Mouse (Mus musculus) cerebellum, adult 9-10 months (tissue): ENCODE data around the gene Cgref1.

Source experiments
- DNase-seq: peaks from one replicate; pipeline ENCODE4 v3.0.0; 2022

The Cgref1 gene

DNA sequence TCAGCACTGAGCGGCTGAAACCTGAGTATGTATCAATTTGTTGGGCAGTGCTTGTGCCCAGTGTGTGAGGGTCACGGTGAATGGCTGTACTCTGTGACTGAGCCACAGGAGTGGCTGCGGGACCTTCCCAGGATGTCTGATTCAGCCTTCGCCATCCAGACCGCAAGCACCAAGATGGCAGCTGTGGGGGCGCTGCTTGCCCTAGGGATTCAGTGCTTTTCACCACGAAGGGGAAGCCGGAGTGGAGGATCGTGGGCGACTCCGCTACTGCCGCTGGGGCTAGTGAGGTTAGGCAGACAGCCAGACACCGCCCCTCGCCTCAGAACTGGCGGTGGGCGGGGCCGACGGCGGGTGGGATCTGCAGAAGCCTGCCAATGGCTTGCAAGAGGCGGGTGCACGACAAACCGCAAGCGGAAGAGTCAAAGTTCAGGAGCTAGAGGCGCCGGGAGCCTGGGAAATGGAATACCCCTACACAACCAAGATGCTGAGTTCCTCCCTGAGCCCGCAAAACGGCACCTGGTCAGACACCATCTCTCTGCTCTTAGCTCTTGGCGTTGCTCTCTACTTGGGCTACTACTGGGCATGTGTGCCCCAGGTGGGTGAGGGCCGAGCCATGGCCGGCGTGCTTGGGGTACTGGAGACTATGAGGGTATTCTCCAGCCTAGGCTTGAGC, 4.4 kb upstream of the Cgref1 start:
- DNase-seq, result peak; percentile 84

GRCm38 (mm10) chr5:30948620-30949019, 3.2 kb upstream of the Cgref1 start:
- no peak for DNase-seq

DNA sequence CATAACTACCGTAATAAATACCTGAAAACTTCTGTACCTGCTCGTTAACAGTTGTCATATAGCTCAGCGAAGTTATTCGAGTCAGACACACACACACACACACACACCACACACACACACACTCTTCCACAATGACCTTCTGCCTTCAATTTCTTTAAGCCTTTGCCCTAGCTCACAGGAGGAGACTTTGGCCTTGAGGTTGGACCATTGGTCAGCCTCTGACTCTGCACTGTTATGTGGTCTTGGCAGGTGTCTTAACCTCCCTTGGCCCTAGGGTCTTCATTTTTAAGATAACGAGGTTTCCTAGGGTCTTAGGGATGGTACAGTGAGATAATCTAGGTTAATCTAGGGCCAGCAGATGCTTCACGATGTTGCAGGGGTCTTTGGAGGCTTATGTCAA, 1.0 kb downstream of the Cgref1 start:
- DNase-seq, result peak; percentile 12

- DNase-seq, result no peak
Observed at GRCm38 (mm10) chr5:30943004-30943403, 2.4 kb downstream of the Cgref1 start.

DNA sequence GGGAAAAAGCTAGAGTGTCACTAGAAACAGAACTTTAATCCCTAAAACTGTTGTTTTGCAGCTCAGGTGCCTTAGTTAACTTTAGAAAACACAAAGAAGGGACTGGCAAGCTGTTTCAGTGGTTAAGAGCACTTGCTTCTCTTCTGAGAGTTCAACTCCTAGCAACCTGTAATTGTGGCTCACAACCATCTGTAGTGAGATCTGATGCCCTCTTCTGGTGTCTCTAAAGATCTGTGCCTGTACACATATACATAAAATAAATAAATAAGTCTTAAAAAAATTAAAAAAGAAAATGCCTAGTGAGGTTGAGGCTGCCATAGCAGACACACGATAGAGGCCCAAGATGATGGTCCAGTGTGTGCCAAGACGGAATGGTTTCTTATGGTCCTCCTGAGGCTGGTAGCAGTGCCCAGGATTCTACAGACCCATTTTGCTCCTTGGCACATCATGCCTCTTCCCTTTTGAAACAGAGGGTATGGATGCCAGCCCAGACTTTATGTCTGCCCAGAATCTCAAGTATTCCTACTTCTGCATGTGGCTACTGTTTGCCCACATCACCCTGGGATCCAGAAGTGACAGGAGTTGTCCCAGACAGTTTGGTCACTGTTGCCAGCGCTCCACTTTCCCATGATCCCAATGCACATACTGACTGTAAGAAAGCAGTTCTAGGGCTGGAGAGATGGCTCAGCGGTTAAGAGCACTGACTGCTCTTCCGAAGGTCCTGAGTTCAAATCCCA, 10.5 kb downstream of the Cgref1 start:
- no peak for DNase-seq

DNA sequence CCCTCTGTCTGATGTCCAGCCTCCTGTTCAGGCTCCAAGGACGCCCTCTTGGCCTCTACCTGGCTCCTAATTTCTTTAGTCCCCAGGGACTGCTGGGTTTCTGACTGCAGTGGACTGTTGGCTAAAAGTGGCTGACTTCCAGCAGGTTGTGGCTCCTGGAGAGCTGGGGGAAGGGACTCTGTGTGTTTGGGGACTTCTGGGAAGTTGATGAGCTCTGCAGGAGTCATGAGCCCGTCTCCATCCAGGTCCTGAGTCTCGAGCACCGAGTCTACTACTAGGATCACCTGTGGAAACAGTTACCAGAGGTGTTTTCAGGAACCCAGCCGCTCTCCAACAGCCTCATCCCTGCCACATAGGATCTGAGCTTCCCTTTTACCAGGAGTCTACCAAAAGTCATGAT, 11.7 kb downstream of the Cgref1 start:
- DNase-seq, result no peak

GRCm38 (mm10) chr5:30931378-30931777, 14.0 kb downstream of the Cgref1 start:
- DNase-seq, result no peak

- peak; percentile 41 for DNase-seq
Observed at GRCm38 (mm10) chr5:30930846-30931245, 14.5 kb downstream of the Cgref1 start.

GRCm38 (mm10) chr5:30930121-30930520, 15.3 kb downstream of the Cgref1 start:
- peak; percentile 88 for DNase-seq

DNA sequence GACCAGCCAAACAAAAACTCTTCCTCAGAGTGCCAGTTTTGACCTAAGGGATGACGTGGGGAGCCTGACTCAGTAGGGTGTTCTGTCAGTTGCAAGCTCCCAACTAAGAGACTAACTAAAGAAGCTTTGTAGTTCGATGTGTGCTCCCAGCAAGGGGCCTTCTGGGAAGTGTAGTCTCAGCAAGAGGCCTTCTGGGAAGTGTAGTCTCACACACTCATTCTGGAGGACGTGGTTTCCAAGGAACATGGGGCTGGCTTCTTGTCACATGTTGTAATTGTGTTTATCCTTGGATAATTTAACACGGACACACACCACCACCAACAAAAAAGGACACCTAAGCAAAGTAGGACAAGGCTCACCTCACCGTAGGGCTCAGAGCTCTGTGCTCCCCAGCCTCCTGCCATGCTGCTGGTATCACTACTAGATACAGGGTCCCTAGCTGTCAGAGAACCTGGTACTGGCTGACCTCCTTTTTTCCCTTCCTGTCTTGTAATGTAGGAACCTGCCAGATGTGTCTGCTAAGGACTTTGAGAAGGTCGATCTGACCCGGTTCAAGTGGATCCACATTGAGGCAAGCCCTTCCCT, 17.4 kb downstream of the Cgref1 start:
- DNase-seq, result peak; percentile 61

GRCm38 (mm10) chr5:30926073-30926472, 19.3 kb downstream of the Cgref1 start:
- DNase-seq, result peak; percentile 22

DNA sequence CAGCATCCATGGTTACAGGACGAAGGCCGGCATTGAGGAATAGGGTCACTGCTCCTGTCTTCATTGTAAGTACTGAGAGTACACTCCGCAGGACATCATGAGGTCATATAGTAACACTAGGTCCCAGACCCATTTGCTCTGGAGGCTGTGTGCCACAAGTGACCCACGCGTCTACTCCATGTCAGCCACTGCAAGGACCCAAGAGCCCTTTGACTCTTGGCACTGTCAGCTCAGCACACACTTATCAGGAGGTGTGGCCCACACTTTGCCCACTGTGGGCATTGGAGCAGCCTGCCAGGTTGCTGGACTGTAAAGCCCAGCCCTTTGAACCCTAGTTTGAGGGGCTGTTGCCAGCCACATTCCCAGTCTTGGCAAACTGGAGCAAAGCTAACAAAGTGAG, 20.2 kb downstream of the Cgref1 start:
- DNase-seq, result peak; percentile 17

DNA sequence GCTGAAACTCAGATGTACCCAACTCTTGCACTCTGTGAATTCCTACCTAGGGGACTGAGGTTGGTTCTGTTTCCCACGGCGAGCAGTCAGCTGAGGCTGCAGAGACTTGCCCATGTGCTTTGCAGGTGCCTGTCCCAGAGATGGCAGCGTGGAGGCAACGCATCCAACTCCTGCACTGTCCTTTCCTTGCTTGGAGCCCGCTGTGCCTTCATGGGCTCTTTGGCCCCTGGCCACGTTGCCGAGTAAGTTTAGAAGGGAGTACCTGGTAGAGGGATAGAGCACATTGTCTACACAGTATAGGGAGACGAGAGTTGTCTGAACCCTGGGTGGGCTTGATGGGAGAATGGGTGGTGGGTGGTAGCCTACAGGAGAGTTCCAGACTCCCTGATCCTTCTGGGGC, 20.8 kb downstream of the Cgref1 start:
- peak; percentile 16 for DNase-seq

GRCm38 (mm10) chr5:30923119-30923518, 22.3 kb downstream of the Cgref1 start:
- no peak for DNase-seq

GRCm38 (mm10) chr5:30922581-30923041, 22.8 kb downstream of the Cgref1 start:
- no peak for DNase-seq

- DNase-seq, result peak; percentile 94
Observed at GRCm38 (mm10) chr5:30921256-30922033, 23.9 kb downstream of the Cgref1 start, which contains the start of gene Khk. Gene Khk, plus strand, starts transcription at chr5:30921431.

- no peak for DNase-seq
Observed at GRCm38 (mm10) chr5:30920621-30921020, 24.8 kb downstream of the Cgref1 start.

GRCm38 (mm10) chr5:30919831-30920614, 25.4 kb downstream of the Cgref1 start:
- DNase-seq, result no peak

- DNase-seq, result peak; percentile 31
Observed at GRCm38 (mm10) chr5:30918691-30919090, 26.7 kb downstream of the Cgref1 start.

DNA sequence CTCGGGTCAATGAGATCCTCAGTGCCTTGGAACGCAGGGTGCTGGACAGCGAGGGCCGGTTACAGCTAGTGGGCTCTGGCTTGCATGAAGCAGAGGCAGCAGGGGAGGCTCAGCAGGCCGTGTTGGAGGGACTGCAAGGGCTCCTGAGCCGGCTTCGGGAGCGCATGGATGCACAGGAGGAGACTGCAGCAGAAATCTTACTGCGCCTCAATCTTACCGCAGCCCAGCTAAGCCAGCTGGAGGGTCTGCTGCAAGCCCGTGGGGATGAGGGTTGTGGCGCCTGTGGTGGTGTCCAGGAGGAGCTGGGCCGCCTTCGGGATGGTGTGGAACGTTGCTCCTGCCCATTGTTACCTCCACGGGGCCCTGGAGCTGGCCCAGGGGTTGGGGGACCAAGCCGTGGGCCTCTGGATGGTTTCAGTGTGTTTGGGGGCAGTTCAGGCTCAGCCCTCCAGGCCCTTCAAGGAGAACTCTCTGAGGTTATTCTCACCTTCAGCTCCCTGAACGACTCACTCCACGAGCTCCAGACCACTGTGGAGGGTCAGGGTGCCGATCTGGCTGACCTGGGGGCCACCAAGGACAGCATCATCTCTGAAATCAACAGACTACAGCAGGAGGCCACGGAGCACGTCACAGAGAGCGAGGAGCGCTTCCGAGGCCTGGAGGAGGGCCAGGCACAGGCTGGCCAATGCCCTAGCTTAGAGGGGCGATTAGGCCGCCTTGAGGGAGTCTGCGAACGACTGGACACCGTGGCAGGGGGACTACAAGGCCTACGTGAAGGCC, 27.3 kb downstream of the Cgref1 start:
- DNase-seq, result no peak

GRCm38 (mm10) chr5:30917348-30917747, 28.0 kb downstream of the Cgref1 start:
- DNase-seq, result peak; percentile 43
